Mouse (Mus musculus): ENCODE data around the gene Rest. TPM values are rescaled to one million over a fixed set of nuclear protein-coding genes. Genes with fewer than 3 reads are reported as not detected.

Gene Rest
- polyA plus RNA-seq, 1 experiment from 2014 or later = 12.3 TPM

DNA sequence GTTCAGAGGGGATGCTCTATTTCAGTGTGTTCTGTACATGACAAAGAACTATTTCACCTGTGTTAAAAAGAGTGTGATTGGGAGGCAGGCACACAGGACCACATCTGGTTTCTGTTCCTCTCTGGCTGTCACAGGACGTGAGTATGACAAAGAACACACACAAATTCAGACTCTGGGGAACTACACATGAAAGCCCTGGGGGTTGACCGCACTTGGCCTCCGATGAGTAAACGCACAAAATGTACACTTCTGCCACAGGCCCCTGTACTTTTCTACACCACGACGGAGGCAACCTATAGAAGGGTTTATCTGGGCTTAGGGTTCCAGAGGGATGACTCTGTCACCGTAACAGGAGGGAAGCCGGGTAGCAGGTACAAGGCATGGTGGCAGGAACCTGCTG is 24.4 kb downstream of the Rest start:
- no peaks in the 10 kb centered on the region for H3K4me1 ChIP-seq
- H3K27me3 ChIP-seq (replicated peaks) = no peaks in the 10 kb centered on the region
- H3K36me3 ChIP-seq = peaks cover 86% of the 10 kb centered on the region
- H3K4me3 ChIP-seq = no peak overlapping the region
- H3K9me3 ChIP-seq (replicated peaks) = no peaks in the 10 kb centered on the region
- no peak overlapping the region for H3K4me2 ChIP-seq
- no peak overlapping the region for H3K9ac ChIP-seq
- no peak for ATAC-seq
- H3K27ac ChIP-seq = no peak overlapping the region
- WGBS (ENCODE audit: insufficient replicate concordance) = 75% methylated on average over 8 of the region's 8 CpGs

GRCm38 (mm10) chr5:77290606-77291005 is 25.3 kb downstream of the Rest start:
- H3K4me3 ChIP-seq = no peak overlapping the region
- H3K27ac ChIP-seq = no peak overlapping the region
- ATAC-seq = no peak
- 75% methylated on average over 2 of the region's 2 CpGs for WGBS (ENCODE audit: insufficient replicate concordance)
- H3K4me1 ChIP-seq = no peaks in the 10 kb centered on the region
- peaks cover 91% of the 10 kb centered on the region for H3K36me3 ChIP-seq
- no peak overlapping the region for H3K4me2 ChIP-seq
- no peak overlapping the region for H3K9ac ChIP-seq
- no peaks in the 10 kb centered on the region for H3K9me3 ChIP-seq (replicated peaks)
- H3K27me3 ChIP-seq (replicated peaks) = no peaks in the 10 kb centered on the region

- 56% methylated on average over 7 of the region's 7 CpGs for WGBS (ENCODE audit: insufficient replicate concordance)
- no peak for ATAC-seq
- no peak overlapping the region for H3K9ac ChIP-seq
- H3K27me3 ChIP-seq (replicated peaks) = no peaks in the 10 kb centered on the region
- no peaks in the 10 kb centered on the region for H3K4me1 ChIP-seq
- H3K9me3 ChIP-seq (replicated peaks) = no peaks in the 10 kb centered on the region
- H3K36me3 ChIP-seq = peaks cover 94% of the 10 kb centered on the region
- no peak overlapping the region for H3K4me2 ChIP-seq
- H3K27ac ChIP-seq = no peak overlapping the region
- H3K4me3 ChIP-seq = no peak overlapping the region
Measured at GRCm38 (mm10) chr5:77292803-77293522, 27.7 kb downstream of the Rest start.

- Histone ChIP-seq H3K4me1 (no peaks in the 10 kb centered on the region), H3K27ac (no peak overlapping the region), H3K27me3 (replicated peaks) (no peaks in the 10 kb centered on the region), H3K4me2 (no peak overlapping the region), H3K36me3 (peaks cover 86% of the 10 kb centered on the region), H3K9ac (no peak overlapping the region), H3K4me3 (no peak overlapping the region), H3K9me3 (replicated peaks) (no peaks in the 10 kb centered on the region)
- no peak for ATAC-seq
- WGBS (ENCODE audit: insufficient replicate concordance) = 66% methylated on average over 2 of the region's 2 CpGs
Measured at GRCm38 (mm10) chr5:77299486-77299885, 34.2 kb downstream of the Rest start.

GRCm38 (mm10) chr5:77301296-77301903 is 36.1 kb downstream of the Rest start:
- Histone ChIP-seq H3K4me1 (no peaks in the 10 kb centered on the region), H3K9me3 (replicated peaks) (no peaks in the 10 kb centered on the region), H3K27ac (no peak overlapping the region), H3K27me3 (replicated peaks) (no peaks in the 10 kb centered on the region), H3K9ac (no peak overlapping the region), H3K4me3 (no peak overlapping the region), H3K36me3 (peaks cover 88% of the 10 kb centered on the region), H3K4me2 (no peak overlapping the region)
- 85% methylated on average over 6 of the region's 6 CpGs for WGBS (ENCODE audit: insufficient replicate concordance)
- no peak for ATAC-seq

- peak overlapping the region; percentile 70 for H3K27ac ChIP-seq
- H3K36me3 ChIP-seq = peaks cover 50% of the 10 kb centered on the region
- H3K9me3 ChIP-seq (replicated peaks) = no peaks in the 10 kb centered on the region
- peak overlapping the region; percentile 83 for H3K9ac ChIP-seq
- WGBS (ENCODE audit: insufficient replicate concordance) = 44% methylated on average over 5 of the region's 5 CpGs
- peak overlapping the region; percentile 95 for H3K4me2 ChIP-seq
- H3K27me3 ChIP-seq (replicated peaks) = no peaks in the 10 kb centered on the region
- H3K4me1 ChIP-seq = peaks cover 39% of the 10 kb centered on the region
- ATAC-seq = peak; percentile 36; the same call in 1 of the 2 replicates
- peak overlapping the region; percentile 85 for H3K4me3 ChIP-seq
Measured at GRCm38 (mm10) chr5:77307821-77308553, 42.7 kb downstream of the Rest start.

GRCm38 (mm10) chr5:77309051-77309906 is 44.0 kb downstream of the Rest start:
- Histone ChIP-seq H3K27ac (peak overlapping the region; percentile 90), H3K27me3 (replicated peaks) (no peaks in the 10 kb centered on the region), H3K36me3 (peaks cover 52% of the 10 kb centered on the region), H3K4me2 (peak overlapping the region; percentile 95), H3K9ac (peak overlapping the region; percentile 83), H3K4me1 (peaks cover 39% of the 10 kb centered on the region), H3K9me3 (replicated peaks) (no peaks in the 10 kb centered on the region), H3K4me3 (peak overlapping the region; percentile 85)
- WGBS (ENCODE audit: insufficient replicate concordance) = under 1% methylated on average over 76 of the region's 76 CpGs
- peak; percentile 17 for ATAC-seq

GRCm38 (mm10) chr5:77309924-77310772 is 44.9 kb downstream of the Rest start, which contains the start of the genes Noa1 and Polr2b:
TSS of gene Noa1 (minus strand) at chr5:77310084.
TSS of gene Polr2b (plus strand) at chr5:77310147.
- Histone ChIP-seq H3K4me1 (peaks cover 39% of the 10 kb centered on the region), H3K27ac (peak within 1 kb of the TSS; percentile 90), H3K4me3 (peak within 1 kb of the TSS; percentile 85), H3K36me3 (peaks cover 52% of the 10 kb centered on the region), H3K9me3 (replicated peaks) (no peaks in the 10 kb centered on the region), H3K4me2 (peak within 1 kb of the TSS; percentile 95), H3K9ac (peak within 1 kb of the TSS; percentile 83), H3K27me3 (replicated peaks) (no peaks in the 10 kb centered on the region)
- ATAC-seq = peak; percentile 93
- under 1% methylated on average over 84 of the region's 85 CpGs for WGBS (ENCODE audit: insufficient replicate concordance)

DNA sequence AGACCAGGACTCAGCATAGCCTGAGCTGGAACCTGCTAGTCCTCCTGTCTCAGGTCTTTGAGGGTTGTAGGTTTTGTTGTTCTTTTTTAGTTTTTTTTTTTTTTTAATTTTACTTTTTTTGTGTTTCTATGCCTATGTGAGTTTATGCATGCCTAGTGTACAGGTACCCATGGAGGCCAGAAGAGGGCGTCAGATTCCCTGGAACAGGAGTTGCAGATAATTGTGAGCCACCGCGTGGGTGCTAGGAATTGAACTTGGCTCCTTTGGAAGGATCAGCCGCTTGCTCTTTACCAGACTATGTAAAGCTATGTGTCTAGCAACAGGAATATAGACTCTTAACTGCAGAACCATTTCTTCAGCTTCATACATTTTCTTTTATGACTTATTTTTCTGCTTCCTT is 48.9 kb downstream of the Rest start:
- no peak overlapping the region for H3K4me2 ChIP-seq
- ATAC-seq = no peak
- no peaks in the 10 kb centered on the region for H3K27me3 ChIP-seq (replicated peaks)
- no peaks in the 10 kb centered on the region for H3K9me3 ChIP-seq (replicated peaks)
- H3K9ac ChIP-seq = no peak overlapping the region
- H3K27ac ChIP-seq = no peak overlapping the region
- WGBS (ENCODE audit: insufficient replicate concordance) = 91% methylated on average over 4 of the region's 4 CpGs
- H3K4me3 ChIP-seq = no peak overlapping the region
- H3K36me3 ChIP-seq = peaks cover 67% of the 10 kb centered on the region
- H3K4me1 ChIP-seq = peaks cover 16% of the 10 kb centered on the region

- 81% methylated on average over 6 of the region's 6 CpGs for WGBS (ENCODE audit: insufficient replicate concordance)
- H3K4me2 ChIP-seq = no peak overlapping the region
- H3K4me3 ChIP-seq = no peak overlapping the region
- ATAC-seq = no peak
- H3K36me3 ChIP-seq = peaks cover 74% of the 10 kb centered on the region
- H3K9me3 ChIP-seq (replicated peaks) = no peaks in the 10 kb centered on the region
- H3K4me1 ChIP-seq = peaks cover 16% of the 10 kb centered on the region
- no peaks in the 10 kb centered on the region for H3K27me3 ChIP-seq (replicated peaks)
- no peak overlapping the region for H3K9ac ChIP-seq
- H3K27ac ChIP-seq = no peak overlapping the region
Measured at GRCm38 (mm10) chr5:77314986-77315385, 49.7 kb downstream of the Rest start.

DNA sequence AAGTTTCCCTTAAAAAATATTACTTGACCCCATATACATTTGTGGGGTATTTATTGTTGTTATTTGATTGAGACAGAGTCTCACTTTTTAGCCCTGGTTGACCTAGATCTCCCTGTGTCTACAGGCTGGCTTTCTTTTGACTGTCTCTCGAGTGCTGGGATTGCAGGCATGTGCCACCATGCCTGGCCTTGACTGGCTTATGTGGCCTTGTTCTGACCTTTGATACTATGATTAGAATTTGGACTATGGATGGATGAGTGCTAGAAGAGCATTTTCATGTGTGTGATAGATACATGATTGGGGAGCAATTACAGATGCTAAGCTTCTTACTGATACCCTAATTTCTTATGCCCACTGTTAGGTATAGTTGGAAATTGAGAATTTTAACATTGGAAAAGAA is 59.6 kb downstream of the Rest start:
- Histone ChIP-seq H3K9me3 (replicated peaks) (no peaks in the 10 kb centered on the region), H3K4me2 (no peak overlapping the region), H3K36me3 (peaks cover 98% of the 10 kb centered on the region), H3K27me3 (replicated peaks) (no peaks in the 10 kb centered on the region), H3K4me1 (no peaks in the 10 kb centered on the region), H3K9ac (no peak overlapping the region), H3K4me3 (no peak overlapping the region), H3K27ac (no peak overlapping the region)
- no peak for ATAC-seq
- 80% methylated on average over 1 of the region's 1 CpGs for WGBS (ENCODE audit: insufficient replicate concordance)

All from liver, embryonic 12.5 days (tissue).